Mouse (Mus musculus) forebrain, embryonic 11.5 days (tissue): ENCODE data around the gene Foxo3. TPM values are rescaled to one million over a fixed set of nuclear protein-coding genes. Genes with fewer than 3 reads are reported as not detected.

Experiments used
- ATAC-seq: fragments of 200-750 bp; cut with Nextera tagmentation; replicated peaks from 2 replicates; pipeline ENCODE4 v1.8.0; 2017; ENCODE audit warnings: moderate TSS enrichment; ENCODE audit not compliant: low FRiP score
- DNase-seq: peaks from one replicate; pipeline ENCODE4 v3.0.0-alpha.2; 2017; ENCODE audit warnings: low spot score
- H3K27ac ChIP-seq: fragments of 300-500 bp; sonication (generic); 2 replicates; pipeline ENCODE4 v1.5.1; 2014; ENCODE audit warnings: low read depth, low read length
- H3K27me3 ChIP-seq: fragments of 300-500 bp; sonication (generic); 2 replicates; pipeline ENCODE4 v1.6.1; 2014; ENCODE audit warnings: mild to moderate bottlenecking, low read length, mixed read lengths; ENCODE audit not compliant: control insufficient read depth, insufficient read depth
- H3K36me3 ChIP-seq: fragments of 300-500 bp; sonication (generic); 2 replicates; pipeline ENCODE4 v1.6.1; 2014; ENCODE audit warnings: mild to moderate bottlenecking, low read length, moderate library complexity, mixed read lengths; ENCODE audit not compliant: control insufficient read depth, insufficient read depth
- H3K4me1 ChIP-seq: fragments of 300-500 bp; sonication (generic); replicated peaks from 2 replicates; pipeline ENCODE4 v1.6.1; 2014; ENCODE audit warnings: low read length, mixed read lengths; ENCODE audit not compliant: control insufficient read depth, insufficient read depth
- H3K4me2 ChIP-seq: fragments of 300-500 bp; sonication (generic); 2 replicates; pipeline ENCODE4 v1.6.1; 2014; ENCODE audit warnings: low read depth, mild to moderate bottlenecking, low read length, moderate library complexity, mixed read lengths; ENCODE audit not compliant: severe bottlenecking
- H3K4me3 ChIP-seq: fragments of 300-500 bp; sonication (generic); 2 replicates; pipeline ENCODE4 v1.5.1; 2014; ENCODE audit warnings: low read depth, low read length
- H3K9ac ChIP-seq: fragments of 300-500 bp; sonication (generic); 2 replicates; pipeline ENCODE4 v1.6.1; 2014; ENCODE audit warnings: low read length
- H3K9me3 ChIP-seq: fragments of 300-500 bp; sonication (generic); 2 replicates; pipeline ENCODE4 v1.6.1; 2016; ENCODE audit warnings: low read length, mixed read lengths; ENCODE audit not compliant: control insufficient read depth
- WGBS: fragments of 180-500 bp; shearing (Covaris S2); extraction: QIAGEN DNeasy Blood & Tissue Kit; methylation state at CpG from one replicate; pipeline ENCODE4 v1.1.7; 2014; 5-methylcytosine and 5-hydroxymethylcytosine counted together
- polyA plus RNA-seq: library from polyadenylated mRNA; unstranded; fragments of >200 nt; fragmentation: Nextera tagmentation; extraction: Ambion mirVana; gene quantifications from 2 replicates; pipeline ENCODE4 v1.2.1, GENCODE M21; 2014

The Foxo3 gene
- polyA plus RNA-seq, 1 experiment from 2014 or later: 4.2 TPM

GRCm38 (mm10) chr10:42221996-42222395 is 54.6 kb downstream of the Foxo3 start:
- no peaks in the 10 kb centered on the region for H3K9me3 ChIP-seq
- WGBS: 75% methylated on average over 11 of the region's 11 CpGs
- H3K9ac ChIP-seq: no peak overlapping the region
- no peak overlapping the region for H3K4me3 ChIP-seq
- peaks cover 10% of the 10 kb centered on the region; the same call in 1 of the 2 replicates for H3K4me1 ChIP-seq
- H3K36me3 ChIP-seq: no peaks in the 10 kb centered on the region
- no peak for DNase-seq
- no peaks in the 10 kb centered on the region for H3K27me3 ChIP-seq
- H3K4me2 ChIP-seq: no peak overlapping the region
- no peak for ATAC-seq
- H3K27ac ChIP-seq: no peak overlapping the region

GRCm38 (mm10) chr10:42221136-42221891 is 55.2 kb downstream of the Foxo3 start:
- no peak overlapping the region for H3K4me2 ChIP-seq
- DNase-seq: no peak
- no peaks in the 10 kb centered on the region for H3K9me3 ChIP-seq
- no peak overlapping the region for H3K9ac ChIP-seq
- no peak overlapping the region for H3K4me3 ChIP-seq
- H3K4me1 ChIP-seq: peaks cover 10% of the 10 kb centered on the region; the same call in 1 of the 2 replicates
- WGBS: 70% methylated on average over 19 of the region's 19 CpGs
- H3K36me3 ChIP-seq: no peaks in the 10 kb centered on the region
- ATAC-seq: no peak; the same call in 1 of the 2 replicates
- H3K27me3 ChIP-seq: no peaks in the 10 kb centered on the region
- H3K27ac ChIP-seq: no peak overlapping the region

- Histone ChIP-seq H3K27me3 (no peaks in the 10 kb centered on the region), H3K4me1 (peaks cover 10% of the 10 kb centered on the region; the same call in 1 of the 2 replicates), H3K4me2 (no peak overlapping the region), H3K9ac (no peak overlapping the region), H3K36me3 (no peaks in the 10 kb centered on the region), H3K27ac (no peak overlapping the region), H3K9me3 (no peaks in the 10 kb centered on the region), H3K4me3 (no peak overlapping the region)
- ATAC-seq (no peak), DNase-seq (no peak)
- WGBS: 70% methylated on average over 5 of the region's 5 CpGs
Observed at GRCm38 (mm10) chr10:42220418-42220952, 56.1 kb downstream of the Foxo3 start.

GRCm38 (mm10) chr10:42211407-42211806 is 65.1 kb downstream of the Foxo3 start:
- H3K9ac ChIP-seq: no peak overlapping the region
- no peak overlapping the region for H3K27ac ChIP-seq
- H3K4me1 ChIP-seq: no peaks in the 10 kb centered on the region
- 93% methylated on average over 7 of the region's 7 CpGs for WGBS
- H3K36me3 ChIP-seq: no peaks in the 10 kb centered on the region
- no peak overlapping the region for H3K4me3 ChIP-seq
- H3K4me2 ChIP-seq: no peak overlapping the region
- no peak for ATAC-seq
- H3K9me3 ChIP-seq: no peaks in the 10 kb centered on the region
- H3K27me3 ChIP-seq: no peaks in the 10 kb centered on the region
- DNase-seq: no peak

GRCm38 (mm10) chr10:42210641-42211040 is 65.9 kb downstream of the Foxo3 start:
- DNase-seq (no peak), ATAC-seq (no peak)
- WGBS: 80% methylated on average over 2 of the region's 2 CpGs
- no peaks in the 10 kb centered on the region for H3K9me3 ChIP-seq
- H3K9ac ChIP-seq: no peak overlapping the region
- H3K27me3 ChIP-seq: no peaks in the 10 kb centered on the region
- H3K36me3 ChIP-seq: no peaks in the 10 kb centered on the region
- H3K4me2 ChIP-seq: no peak overlapping the region
- H3K4me1 ChIP-seq: no peaks in the 10 kb centered on the region
- no peak overlapping the region for H3K27ac ChIP-seq
- no peak overlapping the region for H3K4me3 ChIP-seq

- DNase-seq: no peak
- 74% methylated on average over 6 of the region's 6 CpGs for WGBS
- H3K27me3 ChIP-seq: no peaks in the 10 kb centered on the region
- no peak overlapping the region for H3K9ac ChIP-seq
- no peak overlapping the region for H3K4me2 ChIP-seq
- no peaks in the 10 kb centered on the region for H3K4me1 ChIP-seq
- no peak overlapping the region for H3K4me3 ChIP-seq
- ATAC-seq: no peak
- H3K27ac ChIP-seq: no peak overlapping the region
- H3K36me3 ChIP-seq: no peaks in the 10 kb centered on the region
- no peaks in the 10 kb centered on the region for H3K9me3 ChIP-seq
Observed at GRCm38 (mm10) chr10:42209809-42210208, 66.7 kb downstream of the Foxo3 start.

GRCm38 (mm10) chr10:42207612-42208011 is 68.9 kb downstream of the Foxo3 start:
- no peak overlapping the region for H3K4me3 ChIP-seq
- no peaks in the 10 kb centered on the region for H3K4me1 ChIP-seq
- DNase-seq (no peak), ATAC-seq (no peak)
- no peak overlapping the region for H3K4me2 ChIP-seq
- H3K36me3 ChIP-seq: no peaks in the 10 kb centered on the region
- H3K27me3 ChIP-seq: no peaks in the 10 kb centered on the region
- H3K9ac ChIP-seq: no peak overlapping the region
- H3K27ac ChIP-seq: no peak overlapping the region
- 95% methylated on average over 12 of the region's 12 CpGs for WGBS
- no peaks in the 10 kb centered on the region for H3K9me3 ChIP-seq

GRCm38 (mm10) chr10:42204768-42205412 is 71.7 kb downstream of the Foxo3 start:
- Histone ChIP-seq H3K27ac (no peak overlapping the region), H3K4me3 (no peak overlapping the region), H3K4me1 (peaks cover 2% of the 10 kb centered on the region; the same call in 1 of the 2 replicates), H3K36me3 (no peaks in the 10 kb centered on the region), H3K27me3 (no peaks in the 10 kb centered on the region), H3K4me2 (no peak overlapping the region), H3K9ac (no peak overlapping the region), H3K9me3 (no peaks in the 10 kb centered on the region)
- DNase-seq (no peak), ATAC-seq (no peak)
- WGBS: 87% methylated on average over 20 of the region's 20 CpGs
